Mouse (Mus musculus): ENCODE results near the gene Dgcr6.

Dgcr6 gene

DNA sequence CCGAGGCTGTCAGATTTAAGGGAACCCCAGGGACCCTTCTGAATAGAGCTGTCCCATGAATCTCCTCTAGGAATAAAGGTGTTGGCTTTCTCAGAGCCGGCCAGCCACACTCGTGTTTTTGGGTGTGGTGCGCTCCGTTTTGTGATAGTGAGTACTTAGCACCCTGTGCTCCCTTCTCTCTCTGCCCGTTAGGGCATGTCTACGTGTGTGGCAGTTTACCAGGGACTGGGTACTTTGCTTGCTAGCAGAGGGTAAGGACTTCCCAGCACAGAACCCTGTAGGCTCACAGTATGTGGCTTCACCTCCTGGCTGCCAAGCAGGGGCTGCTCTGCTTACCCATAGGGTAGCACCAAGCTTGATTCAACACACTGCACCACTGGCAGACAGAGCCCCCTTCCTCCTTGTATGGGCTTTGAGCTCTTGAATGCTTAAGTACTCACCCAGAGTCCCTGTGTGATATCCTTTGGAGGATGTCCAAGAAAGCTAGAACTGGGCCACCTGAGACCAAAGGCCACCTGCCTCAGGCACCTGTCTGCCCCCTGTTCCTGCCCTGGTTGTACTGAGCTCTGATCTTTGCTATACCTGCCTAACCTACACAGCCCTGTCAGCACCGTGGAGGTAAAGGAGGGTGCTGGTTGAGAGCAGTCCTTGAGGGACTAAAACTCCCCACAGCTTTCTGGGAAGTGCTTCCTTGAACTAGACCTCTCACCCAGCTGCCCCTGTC lies 16.2 kb downstream of the Dgcr6 start:
- no peak for DNase-seq (ENCODE audit: low spot score in 2 of 2)

DNA sequence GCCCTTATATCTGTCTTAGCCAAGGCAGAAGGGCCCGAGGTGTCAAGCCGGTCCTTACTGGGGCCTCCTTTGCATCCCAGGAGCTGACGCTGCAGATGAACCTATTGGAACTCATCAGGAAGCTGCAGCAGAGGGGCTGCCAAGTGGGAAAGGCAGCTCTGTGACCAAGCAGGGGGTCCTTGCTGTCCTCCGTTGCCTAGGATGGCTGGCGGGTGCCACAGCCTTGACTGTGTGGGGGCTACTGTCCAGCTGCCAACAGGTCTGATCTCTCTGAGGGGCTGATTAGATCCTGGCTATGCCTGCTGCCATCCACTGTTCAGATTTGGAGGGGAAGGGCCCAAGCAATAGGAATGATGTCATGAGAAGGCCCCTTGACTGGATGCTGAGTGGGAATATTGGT lies 18.1 kb downstream of the Dgcr6 start:
- DNase-seq (ENCODE audit: low spot score in 2 of 2), result no peak

GRCm38 (mm10) chr16:18072089-18072488 lies 19.4 kb downstream of the Dgcr6 start:
- DNase-seq (ENCODE audit: low spot score in 2 of 2), result no peak

DNA sequence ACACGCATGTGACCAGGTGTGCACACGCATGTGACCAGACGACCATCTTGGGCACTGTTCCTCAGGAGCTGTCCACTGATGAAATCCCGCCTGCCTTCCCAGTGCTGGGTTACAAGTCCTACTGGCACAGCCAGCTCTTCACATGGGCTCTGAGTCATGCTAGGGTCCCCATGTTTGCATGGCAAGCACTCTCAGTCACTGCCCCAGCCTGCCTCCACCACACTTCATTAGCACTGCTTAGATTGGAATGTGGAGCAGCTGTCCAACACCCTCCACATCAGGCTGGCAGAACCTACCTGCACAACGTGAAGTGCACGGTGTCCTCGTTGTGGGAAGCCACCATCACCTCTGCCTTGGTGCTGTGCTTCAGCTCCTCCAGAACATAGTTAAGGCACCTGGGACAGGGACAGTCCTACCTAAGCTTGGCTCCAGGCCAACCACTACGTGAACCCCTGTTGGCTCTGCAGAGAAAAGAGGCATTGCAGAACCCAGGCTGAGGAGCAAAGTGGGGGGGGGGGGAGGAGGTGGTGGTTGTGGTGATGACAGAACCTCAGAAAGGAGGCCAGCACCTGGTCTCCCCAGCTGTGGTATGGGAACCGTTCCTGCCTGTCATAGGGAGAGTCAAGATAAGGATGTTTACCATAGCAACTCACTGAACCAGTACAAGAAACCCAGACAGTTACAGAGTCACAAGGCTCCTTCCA lies 20.8 kb downstream of the Dgcr6 start:
- no peak for DNase-seq (ENCODE audit: low spot score in 2 of 2)

DNA sequence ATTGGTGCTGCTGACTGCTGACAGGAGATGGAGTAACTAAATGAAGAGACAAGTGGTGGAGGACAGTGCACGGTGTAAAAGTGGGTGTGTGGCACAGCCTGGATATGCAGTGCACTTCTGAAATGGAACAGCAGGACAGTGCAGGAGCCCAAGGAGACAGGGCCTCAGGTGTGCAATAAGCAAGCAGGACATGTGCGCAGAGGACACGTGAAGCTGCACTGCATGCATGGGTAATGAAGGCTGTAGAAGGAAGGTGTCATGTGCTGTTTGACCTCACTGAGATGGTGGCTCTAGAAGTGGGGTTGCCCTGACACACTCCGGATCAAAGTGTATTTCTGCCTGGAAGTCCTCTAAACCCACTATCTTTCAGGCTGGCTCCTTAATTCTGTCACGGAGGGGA lies 22.0 kb downstream of the Dgcr6 start:
- no peak for DNase-seq (ENCODE audit: low spot score in 2 of 2)

GRCm38 (mm10) chr16:18075201-18075600 lies 22.5 kb downstream of the Dgcr6 start:
- DNase-seq (ENCODE audit: low spot score in 2 of 2), result no peak

DNA sequence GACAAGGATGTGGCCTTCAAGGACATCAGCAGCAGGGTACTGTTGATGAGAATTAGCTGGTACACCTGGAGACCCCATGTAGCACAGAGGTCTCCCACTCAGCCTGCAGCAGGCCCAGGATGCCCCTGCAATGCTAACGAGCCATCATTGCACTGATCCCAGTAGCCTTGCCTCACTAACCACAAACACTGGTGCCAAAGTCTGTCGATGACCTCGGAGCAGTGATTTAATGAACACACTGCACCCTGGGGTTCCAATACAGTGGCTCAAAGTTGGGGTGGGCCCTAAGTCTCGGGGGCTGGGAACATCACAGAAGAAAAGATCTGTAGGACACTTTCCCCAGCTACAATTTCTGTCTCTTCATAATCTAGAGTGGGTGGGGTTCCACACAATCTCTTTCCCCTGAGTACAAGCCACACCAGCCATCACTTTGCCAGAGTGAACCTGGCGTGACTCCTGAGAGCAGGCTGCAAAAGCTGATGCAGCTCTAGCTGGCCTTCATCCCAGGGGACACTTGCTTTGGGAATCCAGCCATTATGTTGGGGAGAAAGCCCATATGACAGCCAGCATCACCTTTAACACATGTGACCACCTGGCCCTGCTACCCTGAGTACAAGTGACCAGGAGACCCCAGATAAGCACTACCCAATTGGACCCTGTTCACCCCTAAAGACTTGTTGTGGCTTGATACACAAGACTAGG lies 25.8 kb downstream of the Dgcr6 start:
- DNase-seq (ENCODE audit: low spot score in 2 of 2), result no peak

DNA sequence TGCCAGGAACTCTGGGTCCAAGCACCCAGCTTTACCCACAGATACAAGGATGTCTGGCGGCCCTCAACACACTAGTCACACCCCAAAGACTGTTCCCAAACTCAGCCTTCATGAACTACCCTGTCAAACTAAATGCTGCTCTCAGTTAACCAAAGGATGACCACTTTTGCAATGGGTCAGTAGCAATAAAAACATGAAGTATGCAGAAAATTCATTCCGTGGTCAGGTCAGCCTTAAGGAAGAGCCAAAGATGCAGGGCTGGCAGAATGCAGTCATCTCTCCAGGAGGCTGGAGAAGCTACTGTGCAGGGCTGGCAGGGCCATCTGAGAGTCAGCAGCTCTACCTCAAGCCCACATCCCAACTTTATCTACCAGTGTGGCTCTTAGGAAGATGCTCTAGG lies 26.6 kb downstream of the Dgcr6 start:
- no peak for DNase-seq (ENCODE audit: low spot score in 2 of 2)

DNA sequence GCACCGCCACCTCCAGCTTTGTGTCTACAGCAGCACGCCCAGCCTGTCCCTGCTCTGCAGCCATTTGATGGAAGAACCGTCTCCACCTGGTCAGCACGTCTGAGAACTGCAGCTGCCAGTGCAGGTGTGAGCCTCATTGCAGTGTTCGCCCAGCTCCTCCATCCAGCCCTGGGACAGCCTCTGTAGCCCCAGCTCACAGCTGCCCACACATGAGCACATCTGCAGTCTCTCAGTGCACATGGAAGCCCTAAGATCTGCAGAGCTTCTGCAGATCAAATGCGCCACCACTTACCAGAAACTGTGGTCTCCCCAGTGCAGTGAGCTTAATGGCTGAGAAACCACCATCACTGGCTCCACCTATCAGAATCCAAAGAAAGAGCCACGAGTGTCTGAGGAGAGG lies 27.5 kb downstream of the Dgcr6 start:
- no peak for DNase-seq (ENCODE audit: low spot score in 2 of 2)

DNA sequence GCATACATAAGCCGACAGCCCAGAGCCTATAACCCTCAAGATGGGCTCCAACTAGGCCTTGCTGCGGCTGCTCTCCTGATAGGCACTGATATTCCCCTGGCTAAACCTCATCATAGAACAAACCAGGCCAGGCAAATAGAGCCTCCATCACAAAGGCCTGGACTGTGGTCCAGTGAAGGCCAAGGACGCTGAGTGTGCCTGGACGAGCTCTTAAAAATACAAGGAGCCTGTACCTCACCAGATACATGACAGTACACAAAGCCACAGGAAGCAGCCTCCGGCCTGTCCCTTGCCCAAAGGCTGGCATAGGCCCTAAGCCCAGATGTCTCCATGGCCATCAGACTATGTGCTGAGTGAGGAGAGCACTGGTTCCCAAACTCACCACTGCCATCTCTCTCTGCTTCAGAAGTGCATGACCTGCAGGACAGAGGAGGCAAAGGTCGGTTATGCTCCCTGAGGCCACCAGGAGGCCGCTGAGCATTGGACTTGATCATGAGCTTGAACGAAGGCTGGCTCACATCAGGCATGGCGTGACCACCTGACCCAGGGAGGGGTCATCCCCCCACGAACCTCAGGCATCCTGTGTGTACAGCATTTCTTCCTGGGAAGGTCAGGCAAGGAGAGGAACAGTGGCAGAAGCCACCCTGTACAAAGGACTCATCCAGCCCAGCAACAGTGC lies 28.6 kb downstream of the Dgcr6 start:
- DNase-seq (ENCODE audit: low spot score in 2 of 2), result no peak

GRCm38 (mm10) chr16:18082291-18082690 lies 29.6 kb downstream of the Dgcr6 start:
- DNase-seq (ENCODE audit: low spot score in 2 of 2), result no peak

DNA sequence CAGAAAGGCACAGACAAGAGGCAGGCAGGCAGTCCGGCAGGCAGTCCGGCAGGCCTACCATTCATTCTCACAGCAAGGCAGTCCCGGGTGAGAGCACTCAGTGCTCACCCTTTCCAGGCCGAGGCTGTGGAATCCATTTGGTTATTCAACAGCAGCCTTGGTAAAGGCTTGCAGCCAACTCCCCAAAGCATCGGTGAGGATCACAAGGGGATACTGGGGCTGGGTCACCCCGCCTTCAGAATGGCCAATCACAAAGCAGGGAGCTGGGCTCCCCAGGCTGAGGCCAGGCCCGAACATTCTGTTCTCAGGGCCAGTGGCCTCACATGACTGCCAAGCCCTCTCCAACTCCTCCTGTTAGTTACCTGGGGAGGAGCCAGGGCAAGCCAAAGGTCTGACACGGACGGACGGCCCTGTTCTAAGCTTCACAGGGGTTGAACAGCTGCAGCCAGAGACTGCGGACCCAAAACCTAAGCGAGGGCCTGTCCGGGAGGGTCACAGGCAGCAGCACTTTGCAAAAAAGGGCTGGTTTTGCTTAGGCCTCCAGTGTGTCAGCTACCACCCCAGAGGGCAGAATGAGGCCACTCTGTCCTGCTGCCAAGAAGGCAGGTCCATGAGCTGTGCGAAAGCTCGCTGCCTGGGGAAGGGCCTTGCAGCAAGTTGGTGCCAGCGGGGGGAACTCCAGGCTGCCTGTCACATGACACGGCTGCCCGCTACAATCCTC lies 30.7 kb downstream of the Dgcr6 start:
- peak; percentile 81 to 87 for DNase-seq (ENCODE audit: low spot score in 2 of 2)

- no peak for DNase-seq (ENCODE audit: low spot score in 2 of 2)
Observed at GRCm38 (mm10) chr16:18084262-18084661, 31.6 kb downstream of the Dgcr6 start.

- peak in 1 of 2 experiments; percentile 65 for DNase-seq (ENCODE audit: low spot score in 2 of 2)
Observed at GRCm38 (mm10) chr16:18087101-18087500, 34.4 kb downstream of the Dgcr6 start.

DNA sequence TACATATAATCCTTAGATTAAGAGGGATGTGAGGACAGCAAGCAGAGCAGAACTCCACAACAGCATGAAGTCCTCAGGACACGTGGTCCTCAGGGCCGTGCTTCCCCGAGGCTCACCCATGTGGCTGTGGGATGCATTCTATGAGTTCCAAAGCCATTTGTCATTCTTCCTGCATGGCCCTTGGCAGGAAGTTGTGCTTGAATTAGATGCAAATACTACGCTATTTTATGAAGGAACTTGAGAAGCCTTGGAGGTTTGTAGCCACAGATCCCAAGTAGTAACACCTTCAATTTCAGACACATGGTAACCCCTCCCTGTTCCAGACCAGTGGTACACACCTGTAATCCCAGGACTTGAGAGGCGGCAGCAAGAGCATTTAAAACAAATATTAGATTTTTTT lies 43.7 kb downstream of the Dgcr6 start:
- peak in 1 of 2 experiments; percentile 18 for DNase-seq (ENCODE audit: low spot score in 2 of 2)

DNA sequence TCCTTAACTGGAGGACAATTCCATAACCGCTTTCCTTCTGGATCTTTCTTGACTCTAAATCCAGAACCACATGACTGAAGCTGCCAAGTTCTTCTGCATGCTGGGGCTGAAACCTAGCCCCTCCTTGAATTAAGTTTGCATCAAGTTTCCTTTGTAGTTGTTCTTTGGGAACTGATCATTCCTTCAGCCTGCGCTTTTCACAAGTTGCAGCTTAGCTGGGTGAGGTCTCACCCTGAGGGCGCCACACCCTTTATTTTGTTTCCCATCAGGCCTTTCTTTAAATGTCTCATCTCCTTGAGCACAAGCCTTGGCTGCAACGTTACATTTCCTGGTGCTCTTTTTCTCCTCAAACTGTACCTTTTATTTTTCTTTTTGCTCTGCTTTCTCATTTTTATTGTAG lies 50.2 kb downstream of the Dgcr6 start:
- DNase-seq (ENCODE audit: low spot score in 2 of 2), result no peak

- no peak for DNase-seq (ENCODE audit: low spot score in 2 of 2)
Observed at GRCm38 (mm10) chr16:18103366-18103765, 50.7 kb downstream of the Dgcr6 start.

DNA sequence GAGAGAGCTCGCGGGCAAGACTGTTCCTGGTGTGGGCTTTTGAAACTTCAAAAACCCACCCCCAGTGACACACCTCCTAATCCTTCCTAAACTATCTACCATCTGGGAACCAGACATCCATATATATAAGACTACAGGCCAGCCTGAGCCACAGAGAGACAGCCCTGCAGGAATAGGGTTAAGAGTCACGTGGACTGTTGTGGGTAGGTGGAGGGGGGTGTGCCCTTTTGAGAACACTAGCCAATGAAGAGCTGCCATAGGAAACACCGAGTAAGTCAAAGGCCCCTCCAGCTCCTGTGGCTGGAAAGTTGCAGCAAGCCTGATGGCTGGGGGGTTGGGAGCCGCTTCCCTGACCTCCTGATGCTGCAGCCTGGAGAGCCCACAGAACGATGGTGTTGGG lies 51.1 kb downstream of the Dgcr6 start:
- DNase-seq (ENCODE audit: low spot score in 2 of 2), result no peak

GRCm38 (mm10) chr16:18108221-18108966 lies 55.7 kb downstream of the Dgcr6 start:
- peak in 1 of 2 experiments; percentile 75 for DNase-seq (ENCODE audit: low spot score in 2 of 2)

GRCm38 (mm10) chr16:18111042-18111441 lies 58.4 kb downstream of the Dgcr6 start:
- peak in 1 of 2 experiments; percentile 19 for DNase-seq (ENCODE audit: low spot score in 2 of 2)

DNA sequence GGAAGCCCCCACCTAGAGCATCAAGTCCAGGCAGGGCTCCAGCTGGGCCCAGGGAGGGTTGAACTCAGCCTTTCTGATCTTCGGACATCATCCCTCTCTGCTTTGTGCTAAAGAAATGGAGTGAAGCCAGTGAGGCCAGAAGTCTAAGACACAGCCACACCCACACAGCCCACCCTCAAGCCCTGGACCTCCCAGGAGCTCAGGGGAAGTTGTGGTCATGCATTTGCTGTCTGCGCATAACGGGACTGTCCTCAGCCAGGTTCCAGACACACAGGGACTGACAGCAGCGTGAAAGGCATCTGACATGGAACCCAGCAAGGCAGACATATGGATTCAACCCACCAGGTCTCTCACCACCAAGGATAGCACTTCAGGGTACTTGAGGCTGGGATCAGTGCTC lies 63.8 kb downstream of the Dgcr6 start:
- DNase-seq (ENCODE audit: low spot score in 2 of 2), result no peak

Measured in right cerebral cortex, postnatal 10 days (tissue).